Mouse (Mus musculus): ENCODE data around the gene Gnmt. TPM values are rescaled to one million over a fixed set of nuclear protein-coding genes. Genes with fewer than 3 reads are reported as not detected.

Gnmt gene
- polyA plus RNA-seq (2014; fragmentation: Illumina TruSeq; extraction: RNeasy Lipid Tissue Mini Kit (QIAGEN cat#74804); ENCODE audit: low read depth, low replicate concordance): 6.3 TPM

GRCm38 (mm10) chr17:46728904-46729318, at the start of gene Gnmt:
TSS of gene Gnmt (minus strand) at chr17:46729168.

DNA sequence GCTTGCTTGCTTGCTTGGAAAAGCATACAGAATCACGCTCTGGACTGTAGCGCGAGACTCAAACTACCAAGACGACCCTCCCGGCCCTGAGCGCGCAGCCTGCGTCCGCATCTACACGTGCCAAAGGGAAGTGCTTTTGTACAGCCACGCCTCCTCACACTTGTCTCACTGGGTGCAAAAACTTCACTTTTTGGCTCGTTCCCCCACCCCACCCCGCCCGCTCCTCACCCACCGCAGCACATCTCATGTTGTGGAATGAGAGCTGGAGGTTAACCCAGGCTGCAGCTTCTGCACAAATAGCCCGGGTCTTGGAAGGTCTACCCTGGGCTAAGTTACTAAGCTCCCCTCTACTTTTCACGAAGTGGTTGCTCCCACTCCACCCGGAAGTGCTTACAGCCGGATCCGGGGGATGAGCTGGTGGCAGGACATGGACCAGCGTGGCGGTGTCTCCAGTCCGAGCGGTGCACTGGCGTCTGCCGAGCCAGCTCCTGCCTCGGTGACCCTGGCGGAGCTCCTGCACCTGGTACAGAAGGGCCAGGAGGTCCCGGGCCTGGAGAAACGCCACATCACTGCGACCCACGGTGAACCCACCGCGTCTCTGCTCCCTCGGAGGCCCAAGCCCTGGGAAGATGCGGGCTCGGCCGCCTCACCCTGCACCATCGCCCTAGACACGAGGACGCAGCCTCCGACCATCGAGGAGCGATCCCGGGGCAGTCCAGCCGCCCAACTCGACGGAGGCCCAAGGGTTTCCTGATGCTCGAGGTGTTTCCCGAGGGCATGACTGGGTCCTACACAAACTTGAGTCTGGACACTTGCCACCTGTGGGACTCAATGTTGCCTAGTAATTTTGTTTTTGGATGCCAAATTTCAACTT, 43.7 kb upstream of the Gnmt start, which contains the start of gene 2310039H08Rik:
Gene 2310039H08Rik, plus strand, starts transcription at position 232 of the 874 bp plus-strand sequence.

DNA sequence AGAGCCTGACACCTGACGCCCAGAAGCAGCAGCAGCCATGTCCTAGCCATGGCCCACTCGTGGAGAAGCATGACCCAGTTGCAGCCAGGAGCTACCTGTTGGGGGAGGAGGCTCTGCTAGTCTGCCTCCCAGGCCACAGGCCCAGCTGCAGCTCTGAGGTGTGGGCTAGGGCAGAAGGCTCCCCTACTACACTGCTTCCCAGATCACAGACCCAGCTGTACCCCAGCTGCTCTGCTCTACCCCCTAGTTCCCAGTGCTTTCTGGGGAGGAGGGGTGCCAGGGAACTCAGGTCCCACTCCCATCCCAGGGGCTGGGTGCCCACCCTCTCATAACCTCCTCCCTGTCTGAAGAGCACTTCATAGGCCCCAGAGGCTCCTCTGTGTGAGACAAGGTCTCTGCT, 34.6 kb upstream of the Gnmt start, which contains the start of gene Ptcra:
Gene Ptcra, minus strand, starts transcription at position 169 of the 400 bp plus-strand sequence.

GRCm38 (mm10) chr17:46751794-46752556, 23.0 kb upstream of the Gnmt start, which contains the start of gene Cnpy3:
TSS of gene Cnpy3 (minus strand) at chr17:46752214.

DNA sequence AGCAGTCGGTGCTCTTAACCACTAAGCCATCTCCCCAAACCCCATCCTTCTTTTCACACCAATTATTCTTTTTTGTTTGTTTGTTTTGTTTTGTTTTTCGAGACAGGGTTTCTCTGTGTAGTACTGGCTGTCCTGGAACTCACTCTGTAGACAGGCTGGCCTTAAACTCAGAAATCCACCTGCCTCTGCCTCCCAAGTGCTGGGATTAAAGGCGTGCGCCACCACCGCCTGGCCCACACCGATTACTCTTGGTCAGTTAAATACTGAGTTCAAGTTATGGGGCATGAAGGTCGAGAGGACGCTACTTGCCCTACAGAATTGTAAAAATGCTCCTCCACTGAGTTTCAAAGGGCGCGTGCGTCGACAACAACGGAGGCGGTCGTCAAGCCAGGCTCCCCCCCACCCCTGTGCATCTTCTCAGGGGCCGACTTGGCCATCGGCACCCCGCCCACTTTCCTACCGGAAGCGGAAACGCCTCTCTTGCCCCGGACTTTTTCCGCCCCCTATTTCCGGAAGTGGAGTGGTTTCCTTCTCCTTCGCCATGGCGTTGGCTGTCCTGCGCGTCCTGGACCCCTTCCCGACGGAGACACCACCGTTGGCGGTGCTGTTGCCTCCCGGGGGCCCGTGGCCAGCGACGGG, 17.9 kb downstream of the Gnmt start, which contains the start of gene Pex6:
Gene Pex6, plus strand, starts transcription at position 505 of the 639 bp plus-strand sequence.

GRCm38 (mm10) chr17:46704887-46705835, 23.8 kb downstream of the Gnmt start, which contains the start of gene Ppp2r5d:
TSS of gene Ppp2r5d (minus strand) at chr17:46705111.

GRCm38 (mm10) chr17:46680760-46681373, 48.1 kb downstream of the Gnmt start, which contains the start of gene Klhdc3:
TSS of gene Klhdc3 (minus strand) at chr17:46680914.

GRCm38 (mm10) chr17:46678416-46678815, 50.6 kb downstream of the Gnmt start, which contains the start of gene Mea1:
TSS of gene Mea1 (plus strand) at chr17:46678793.

Other genes starting within 250 kb of the Gnmt start
- 0.10 TPM for gene Ttbk1, start 241.5 kb downstream of the Gnmt start, polyA plus RNA-seq (2014; fragmentation: Illumina TruSeq; extraction: RNeasy Lipid Tissue Mini Kit (QIAGEN cat#74804); ENCODE audit: low read depth, low replicate concordance)
- gene Dnph1, start 232.5 kb downstream of the Gnmt start, polyA plus RNA-seq (2014; fragmentation: Illumina TruSeq; extraction: RNeasy Lipid Tissue Mini Kit (QIAGEN cat#74804); ENCODE audit: low read depth, low replicate concordance): 1.6 TPM
- 16.2 TPM for gene Cul9, start 182.8 kb downstream of the Gnmt start, polyA plus RNA-seq (2014; fragmentation: Illumina TruSeq; extraction: RNeasy Lipid Tissue Mini Kit (QIAGEN cat#74804); ENCODE audit: low read depth, low replicate concordance)
- gene Srf, start 173.0 kb downstream of the Gnmt start, polyA plus RNA-seq (2014; fragmentation: Illumina TruSeq; extraction: RNeasy Lipid Tissue Mini Kit (QIAGEN cat#74804); ENCODE audit: low read depth, low replicate concordance): 101 TPM
- gene Ptk7, start 99.7 kb downstream of the Gnmt start, polyA plus RNA-seq (2014; fragmentation: Illumina TruSeq; extraction: RNeasy Lipid Tissue Mini Kit (QIAGEN cat#74804); ENCODE audit: low read depth, low replicate concordance): 2.3 TPM
- gene Klc4, start 83.1 kb downstream of the Gnmt start, polyA plus RNA-seq (2014; fragmentation: Illumina TruSeq; extraction: RNeasy Lipid Tissue Mini Kit (QIAGEN cat#74804); ENCODE audit: low read depth, low replicate concordance): 23.4 TPM
- 123 TPM for gene Mrpl2, start 82.9 kb downstream of the Gnmt start, polyA plus RNA-seq (2014; fragmentation: Illumina TruSeq; extraction: RNeasy Lipid Tissue Mini Kit (QIAGEN cat#74804); ENCODE audit: low read depth, low replicate concordance)
- gene Cul7, start 78.8 kb downstream of the Gnmt start, polyA plus RNA-seq (2014; fragmentation: Illumina TruSeq; extraction: RNeasy Lipid Tissue Mini Kit (QIAGEN cat#74804); ENCODE audit: low read depth, low replicate concordance): 18.5 TPM
- gene Rrp36, start 54.8 kb downstream of the Gnmt start, polyA plus RNA-seq (2014; fragmentation: Illumina TruSeq; extraction: RNeasy Lipid Tissue Mini Kit (QIAGEN cat#74804); ENCODE audit: low read depth, low replicate concordance): 19.7 TPM
- gene Mea1, start 50.4 kb downstream of the Gnmt start, polyA plus RNA-seq (2014; fragmentation: Illumina TruSeq; extraction: RNeasy Lipid Tissue Mini Kit (QIAGEN cat#74804); ENCODE audit: low read depth, low replicate concordance): 53.7 TPM
- 59.2 TPM for gene Klhdc3, start 48.3 kb downstream of the Gnmt start, polyA plus RNA-seq (2014; fragmentation: Illumina TruSeq; extraction: RNeasy Lipid Tissue Mini Kit (QIAGEN cat#74804); ENCODE audit: low read depth, low replicate concordance)
- 34.8 TPM for gene Ppp2r5d, start 24.1 kb downstream of the Gnmt start, polyA plus RNA-seq (2014; fragmentation: Illumina TruSeq; extraction: RNeasy Lipid Tissue Mini Kit (QIAGEN cat#74804); ENCODE audit: low read depth, low replicate concordance)
- 33.9 TPM for gene Pex6, start 17.7 kb downstream of the Gnmt start, polyA plus RNA-seq (2014; fragmentation: Illumina TruSeq; extraction: RNeasy Lipid Tissue Mini Kit (QIAGEN cat#74804); ENCODE audit: low read depth, low replicate concordance)
- gene Cnpy3, start 23.0 kb upstream of the Gnmt start, polyA plus RNA-seq (2014; fragmentation: Illumina TruSeq; extraction: RNeasy Lipid Tissue Mini Kit (QIAGEN cat#74804); ENCODE audit: low read depth, low replicate concordance): 23.0 TPM
- not detected for gene Ptcra, start 34.5 kb upstream of the Gnmt start, polyA plus RNA-seq (2014; fragmentation: Illumina TruSeq; extraction: RNeasy Lipid Tissue Mini Kit (QIAGEN cat#74804); ENCODE audit: low read depth, low replicate concordance)
- gene 2310039H08Rik, start 43.5 kb upstream of the Gnmt start, polyA plus RNA-seq (2014; fragmentation: Illumina TruSeq; extraction: RNeasy Lipid Tissue Mini Kit (QIAGEN cat#74804); ENCODE audit: low read depth, low replicate concordance): 32.7 TPM
- gene Rpl7l1, start 53.5 kb upstream of the Gnmt start, polyA plus RNA-seq (2014; fragmentation: Illumina TruSeq; extraction: RNeasy Lipid Tissue Mini Kit (QIAGEN cat#74804); ENCODE audit: low read depth, low replicate concordance): 54.9 TPM
- 10.0 TPM for gene Bicral, start 129.3 kb upstream of the Gnmt start, polyA plus RNA-seq (2014; fragmentation: Illumina TruSeq; extraction: RNeasy Lipid Tissue Mini Kit (QIAGEN cat#74804); ENCODE audit: low read depth, low replicate concordance)
- gene Tbcc, start 161.5 kb upstream of the Gnmt start, polyA plus RNA-seq (2014; fragmentation: Illumina TruSeq; extraction: RNeasy Lipid Tissue Mini Kit (QIAGEN cat#74804); ENCODE audit: low read depth, low replicate concordance): 17.7 TPM
- gene Prph2, start 181.3 kb upstream of the Gnmt start, polyA plus RNA-seq (2014; fragmentation: Illumina TruSeq; extraction: RNeasy Lipid Tissue Mini Kit (QIAGEN cat#74804); ENCODE audit: low read depth, low replicate concordance): not detected